Comparison of ENCODE assay signal across 7 mouse cellular contexts in the genomic region with DNA sequence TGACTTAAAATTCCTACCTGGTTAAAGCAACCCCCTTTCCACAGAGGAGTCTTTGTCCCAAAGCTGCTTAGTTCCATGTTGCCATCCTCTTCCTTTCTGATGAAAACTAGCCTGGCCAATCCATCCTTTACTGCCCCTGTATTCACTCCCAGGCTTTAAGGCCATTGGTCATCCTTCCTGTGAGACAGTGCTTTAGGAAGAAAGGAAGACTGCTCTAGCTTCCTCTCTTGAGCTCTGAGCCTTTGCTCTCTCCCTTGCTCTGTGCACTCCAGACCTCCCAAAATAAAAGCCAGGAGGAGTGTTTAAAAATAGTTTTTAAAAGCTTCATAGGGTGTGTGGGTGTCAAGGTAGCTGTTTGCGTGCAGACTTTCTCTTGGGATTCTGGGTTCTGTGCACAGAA. TPM values are rescaled to one million over a fixed set of nuclear protein-coding genes. Genes with fewer than 3 reads are reported as not detected.
DNase-seq lines count a peak whose midpoint lies in the region; ATAC-seq and TF ChIP-seq lines count a peak whose summit lies in the region.

No protein-coding gene starts in this region.

- peak overlapping the region; percentile 5; the same call in 1 of the 2 replicates for H3K27ac ChIP-seq in liver, adult 2 months (replicated peaks; ENCODE audit: insufficient read depth, low read depth, low read length)
- peak overlapping the region; percentile 98 for H3K27ac ChIP-seq in forebrain, embryonic 12.5 days
- H3K27ac ChIP-seq in limb, embryonic 12.5 days, result peak overlapping the region; percentile 93
- peak overlapping the region; percentile 84 for H3K27ac ChIP-seq in olfactory bulb, adult 2 months (ENCODE audit: insufficient read depth, low read depth, low read length)

- no peaks in the 10 kb centered on the region for H3K36me3 ChIP-seq in liver, adult 2 months (ENCODE audit: control insufficient read depth, insufficient read depth, low read length)
- no peaks in the 10 kb centered on the region for H3K36me3 ChIP-seq in forebrain, embryonic 12.5 days (replicated peaks)
- H3K36me3 ChIP-seq in limb, embryonic 12.5 days, result no peaks in the 10 kb centered on the region

- no peak overlapping the region for H3K4me3 ChIP-seq in liver, adult 2 months (ENCODE audit: insufficient read depth, low read depth, low read length)
- peak overlapping the region; percentile 40 for H3K4me3 ChIP-seq in forebrain, embryonic 12.5 days (replicated peaks)
- H3K4me3 ChIP-seq in limb, embryonic 12.5 days (replicated peaks), result peak overlapping the region; percentile 44
- H3K4me3 ChIP-seq in olfactory bulb, adult 2 months (ENCODE audit: insufficient read depth, low read depth, low read length), result no peak overlapping the region

- ATAC-seq in forebrain, embryonic 12.5 days (ENCODE audit: low FRiP score), result peak; percentile 23; the same call in 1 of the 2 replicates
- no peak for ATAC-seq in limb, embryonic 12.5 days (ENCODE audit: insufficient number of reproducible peaks, insufficient read depth, low FRiP score, low TSS enrichment, low read depth)
- ATAC-seq in inflammation-experienced regulatory T-cells, adult 6 months, result no peak

- no peak for TF ChIP-seq CTCF in liver, adult 2 months (IDR thresholded peaks at IDR 0.05; ENCODE audit: low read depth, low read length)
- TF ChIP-seq CTCF in olfactory bulb, adult 2 months (IDR thresholded peaks at IDR 0.05; ENCODE audit: insufficient read depth, low read depth, low read length), result no peak

- TF ChIP-seq POLR2A in liver, adult 2 months (IDR thresholded peaks at IDR 0.05; ENCODE audit: extremely low read depth, insufficient read depth, low read length), result no peak
- no peak for TF ChIP-seq POLR2A in olfactory bulb, adult 2 months (IDR thresholded peaks at IDR 0.05; ENCODE audit: insufficient read depth, low read depth, low read length)

- peak overlapping the region; percentile 55 for H3K4me2 ChIP-seq in forebrain, embryonic 12.5 days
- H3K4me2 ChIP-seq in limb, embryonic 12.5 days, result peak overlapping the region; percentile 74

- no peak for DNase-seq in liver, adult 2 months (ENCODE audit: extremely low read depth, low read depth, low spot score)
- DNase-seq in liver, result no peak
- DNase-seq in natural killer cell, adult 2 months (ENCODE audit: low spot score in 2 of 2), result no peak

- WGBS in liver, adult 2 months, result 41% methylated on average over 1 of the region's 1 CpGs
- WGBS in forebrain, embryonic 12.5 days, result 13% methylated on average over 1 of the region's 1 CpGs
- 18% methylated on average over 1 of the region's 1 CpGs for WGBS in limb, embryonic 12.5 days
- 23% methylated on average over 1 of the region's 1 CpGs for WGBS in olfactory bulb, adult 2 months

- H3K27me3 ChIP-seq in liver, adult 2 months (ENCODE audit: control insufficient read depth, insufficient read depth, low read length), result no peaks in the 10 kb centered on the region
- no peaks in the 10 kb centered on the region for H3K27me3 ChIP-seq in forebrain, embryonic 12.5 days
- H3K27me3 ChIP-seq in limb, embryonic 12.5 days, result no peaks in the 10 kb centered on the region

- no peaks in the 10 kb centered on the region for H3K9me3 ChIP-seq in forebrain, embryonic 12.5 days
- no peaks in the 10 kb centered on the region for H3K9me3 ChIP-seq in limb, embryonic 12.5 days

- H3K4me1 ChIP-seq in liver, adult 2 months (ENCODE audit: control insufficient read depth, insufficient read depth, low read length), result peaks cover 2% of the 10 kb centered on the region
- peaks cover 56% of the 10 kb centered on the region for H3K4me1 ChIP-seq in forebrain, embryonic 12.5 days
- peaks cover 17% of the 10 kb centered on the region for H3K4me1 ChIP-seq in limb, embryonic 12.5 days (replicated peaks)
- H3K4me1 ChIP-seq in olfactory bulb, adult 2 months (ENCODE audit: control insufficient read depth, insufficient read depth, low read length), result peaks cover 19% of the 10 kb centered on the region

- H3K79me2 ChIP-seq in liver, adult 2 months (ENCODE audit: control insufficient read depth, insufficient read depth, low read length), result no peaks in the 10 kb centered on the region

- 0 out of 2 replicates have a peak overlapping the region, but pooled peaks have one; percentile 19 for H3K9ac ChIP-seq in liver, adult 2 months (ENCODE audit: low read depth, low read length)
- H3K9ac ChIP-seq in forebrain, embryonic 12.5 days, result peak overlapping the region; percentile 59
- H3K9ac ChIP-seq in limb, embryonic 12.5 days (replicated peaks), result no peak overlapping the region; the same call in 1 of the 2 replicates

RNA-seq across cellular contexts. Expression of a gene that starts 14.8 kb away (rescaled TPM):
- 30.4 and 33.1 TPM in 2 replicates for total RNA-seq in liver, adult 2 months (2014; rRNA removed)
- 52.4 and 58.7 TPM in 2 replicates for polyA plus RNA-seq in liver, adult 2 months (2012; rRNA removed)
- 63.0 and 69.3 TPM in 2 replicates for polyA plus RNA-seq in forebrain, embryonic 12.5 days (2016; fragmentation: Nextera tagmentation; extraction: Ambion mirVana)
- polyA plus RNA-seq in limb, embryonic 12.5 days (2016; fragmentation: Nextera tagmentation; extraction: Ambion mirVana), result 27.8 and 30.5 TPM in 2 replicates
- 142 and 194 TPM in 2 replicates for polyA plus RNA-seq in olfactory bulb, adult 2 months (2012; ENCODE audit: insufficient read depth, insufficient read length, low replicate concordance, missing spikeins)
- 10 to 100 TPM in 2 of 3 experiments, 1 to 10 TPM in 1; 9.6 to 17.0 (median 15.1) TPM for polyA plus RNA-seq in inflammation-experienced regulatory T-cells, adult 6 months (2017; shearing (Covaris generic))

Comparison
In these comparisons a context has a peak if more than half of its experiments do, and no peak if none do; other contexts are left out.
1. H3K27ac ChIP-seq: peak in every context shown above with its lines; median percentile 98 in forebrain, embryonic 12.5 days; 93 in limb, embryonic 12.5 days; 84 in olfactory bulb, adult 2 months; 5 in liver, adult 2 months.
2. H3K4me3 ChIP-seq: peak in forebrain, embryonic 12.5 days (single experiment) and limb, embryonic 12.5 days (single experiment); none in liver, adult 2 months (single experiment) and olfactory bulb, adult 2 months (single experiment).